Mouse (Mus musculus) testis, adult 2 months (tissue): ENCODE results near the gene Nme2.

ENCODE experiments used
- CTCF ChIP-seq: fragments of 200-500 bp; IDR thresholded peaks from 2 replicates; pipeline ENCODE4 v1.5.1; 2012; ENCODE audit warnings: low read depth, mild to moderate bottlenecking, inconsistent platforms, low read length, moderate library complexity; ENCODE audit not compliant: control insufficient read depth, insufficient read depth, insufficient replicate concordance
- POLR2A ChIP-seq: fragments of 200-500 bp; IDR thresholded peaks from 2 replicates; pipeline ENCODE4 v1.6.1; 2012; ENCODE audit warnings: low read depth, mild to moderate bottlenecking, inconsistent platforms, low read length, moderate library complexity; ENCODE audit not compliant: control insufficient read depth

GRCm38 (mm10) chr11:93986298-93986697, 30.2 kb upstream of the Nme2 start:
- TF ChIP-seq CTCF (no peak), POLR2A (no peak)
